Mouse (Mus musculus) layer of hippocampus, postnatal 10 days (tissue): ENCODE measurements at regions not wholly inside any gene's neighbourhood (a gene's known extent, or its start where the extent isn't known, plus 50 kb on each side); places are given as distances from the start of the nearest gene placed in this dataset.

Experiments used
- DNase-seq, 2 experiments: peaks; one replicate each; pipeline ENCODE4 v3.0.0; 2021; ENCODE audit warnings: low spot score in 2 of 2
- microRNA-seq, 2 experiments: library from miRNA; unstranded; fragments of <30 nt; microRNA quantifications; one replicate each; pipeline ENCODE4 v1.2.0; 2021

GRCm38 (mm10) chr17:64492614-64493269, 107.8 kb upstream of the Man2a1 start:
- no peak for DNase-seq

- DNase-seq, result peak; percentile 16 to 45
These were observed 101.1 kb upstream of the Man2a1 start for GRCm38 (mm10) chr17:64499281-64499997.

GRCm38 (mm10) chr17:64502376-64502775, 98.2 kb upstream of the Man2a1 start:
- no peak for DNase-seq

- DNase-seq, result no peak
These were observed 94.6 kb upstream of the Man2a1 start for GRCm38 (mm10) chr17:64505956-64506355.

GRCm38 (mm10) chr17:64511139-64511779, 89.3 kb upstream of the Man2a1 start:
- DNase-seq, result no peak

GRCm38 (mm10) chr17:64522213-64522612, 78.3 kb upstream of the Man2a1 start:
- DNase-seq, result no peak

- DNase-seq, result no peak
These were observed 76.6 kb upstream of the Man2a1 start for GRCm38 (mm10) chr17:64523899-64524298.

GRCm38 (mm10) chr17:64527817-64528216, 72.7 kb upstream of the Man2a1 start:
- no peak for DNase-seq

- no peak for DNase-seq
These were observed 72.1 kb upstream of the Man2a1 start for GRCm38 (mm10) chr17:64528476-64528875.

- DNase-seq, result no peak
These were observed 71.1 kb upstream of the Man2a1 start for GRCm38 (mm10) chr17:64529296-64529994.

- no peak for DNase-seq
These were observed 69.4 kb upstream of the Man2a1 start for GRCm38 (mm10) chr17:64531150-64531549.

- DNase-seq, result no peak
These were observed 66.2 kb upstream of the Man2a1 start for GRCm38 (mm10) chr17:64534323-64534722.

- DNase-seq, result no peak
These were observed 62.0 kb upstream of the Man2a1 start for GRCm38 (mm10) chr17:64538520-64538953.

GRCm38 (mm10) chr17:64540411-64540810, 60.1 kb upstream of the Man2a1 start:
- no peak for DNase-seq

- DNase-seq, result peak; percentile 43 to 47
These were observed 52.0 kb upstream of the Man2a1 start for GRCm38 (mm10) chr17:64548536-64548935.

- DNase-seq, result no peak
These were observed 50.5 kb upstream of the Man2a1 start for GRCm38 (mm10) chr17:64550034-64550433.

Small RNA genes in the stretch of these regions (microRNA-seq; reads per million reads assigned to microRNA genes)
- gene Mir6420, result 0 reads per million in 2 experiments
